Mouse (Mus musculus) left cerebral cortex, postnatal 25 days (tissue): Measurements from ENCODE around the gene Birc7. TPM values are rescaled to one million over a fixed set of nuclear protein-coding genes. Genes with fewer than 3 reads are reported as not detected.
A peak's percentile ranks its signal among the peaks of the same experiment; 100 is the strongest.

Experiments used
- DNase-seq, 2 experiments: peaks; one replicate each; pipeline ENCODE4 v3.0.0; 2022; ENCODE audit warnings: low spot score in 2 of 2, mixed read lengths in 1 of 2
- intact Hi-C: fragments of 180-260 bp; cut with DNase I; formaldehyde crosslinking; loops from one replicate; pipeline ENCODE4 v1.15.1; 2025
- total RNA-seq, 2 experiments: library from RNA; stranded (reverse); gene quantifications; 2 replicates each; pipeline ENCODE4 v1.2.3; 2021

The Birc7 gene
- total RNA-seq, 2 experiments from 2014 or later: not detected

GRCm38 (mm10) chr2:180902086-180902485 is 26.7 kb upstream of the Birc7 start:
- intact Hi-C loops: no loop called here
- DNase-seq: peak; percentile 42 to 65

- peak; percentile 44 to 76 for DNase-seq
- intact Hi-C loops: no loop called here
These were observed 24.2 kb upstream of the Birc7 start for GRCm38 (mm10) chr2:180904435-180905208.

GRCm38 (mm10) chr2:180905556-180906221 is 23.1 kb upstream of the Birc7 start:
- DNase-seq: no peak
- intact Hi-C loops: no loop called here

- intact Hi-C loops: no loop called here
- DNase-seq: peak in 1 of 2 experiments; percentile 58
These were observed 17.9 kb upstream of the Birc7 start for GRCm38 (mm10) chr2:180910928-180911327.

- DNase-seq: no peak
- intact Hi-C loops: no loop called here
These were observed 12.9 kb upstream of the Birc7 start for GRCm38 (mm10) chr2:180915886-180916433.

GRCm38 (mm10) chr2:180919913-180920809 is 8.7 kb upstream of the Birc7 start:
- intact Hi-C loops: no loop called here
- peak in 1 of 2 experiments; percentile 24 for DNase-seq

GRCm38 (mm10) chr2:180920810-180921400 is 7.9 kb upstream of the Birc7 start, which contains the start of gene Ythdf1:
Ythdf1 (minus strand) TSS chr2:180920949.
- peak; percentile 94 to 97 for DNase-seq
- intact Hi-C loops: no loop called here

- intact Hi-C loops: no loop called here
- DNase-seq: no peak
These were observed 6.1 kb upstream of the Birc7 start for GRCm38 (mm10) chr2:180922739-180923138.

- intact Hi-C loops: loop anchor here (1.0 to 2.0 kb wide), 2 partner anchors 39 to 148 kb away; no protein-coding TSS in a partner anchor
- peak; percentile 59 to 70 for DNase-seq
These were observed 3.6 kb upstream of the Birc7 start for GRCm38 (mm10) chr2:180925176-180925575.

GRCm38 (mm10) chr2:180932418-180932817 is 3.6 kb downstream of the Birc7 start:
- intact Hi-C loops: no loop called here

GRCm38 (mm10) chr2:180940187-180940586 is 11.4 kb downstream of the Birc7 start:
- DNase-seq: no peak
- intact Hi-C loops: no loop called here

More at GRCm38 (mm10) chr2:180932418-180932817, 3.6 kb downstream of the Birc7 start:
- DNase-seq: no peak

GRCm38 (mm10) chr2:180941869-180942268 is 13.0 kb downstream of the Birc7 start:
- intact Hi-C loops: no loop called here
- peak; percentile 22 to 40 for DNase-seq

GRCm38 (mm10) chr2:180949947-180950346 is 21.1 kb downstream of the Birc7 start:
- no peak for DNase-seq
- intact Hi-C loops: no loop called here

- intact Hi-C loops: no loop called here
- peak; percentile 20 to 29 for DNase-seq
These were observed 23.9 kb downstream of the Birc7 start for GRCm38 (mm10) chr2:180952731-180953171.

GRCm38 (mm10) chr2:180953638-180954037 is 24.8 kb downstream of the Birc7 start:
- no peak for DNase-seq
- intact Hi-C loops: no loop called here

GRCm38 (mm10) chr2:180954061-180955047 is 25.5 kb downstream of the Birc7 start, which contains the start of gene Nkain4:
Nkain4 (minus strand) TSS chr2:180954699.
- intact Hi-C loops: no loop called here

GRCm38 (mm10) chr2:180959605-180960004 is 30.8 kb downstream of the Birc7 start:
- no peak for DNase-seq
- intact Hi-C loops: no loop called here

More at GRCm38 (mm10) chr2:180954061-180955047, 25.5 kb downstream of the Birc7 start, which contains the start of gene Nkain4:
- peak; percentile 51 to 55 for DNase-seq

- DNase-seq: no peak
- intact Hi-C loops: no loop called here
These were observed 31.4 kb downstream of the Birc7 start for GRCm38 (mm10) chr2:180960187-180960586.
